Mouse (Mus musculus) B cell, adult 2 months (primary cell): Measurements from ENCODE around the gene Tuba1b.
"Not testable (repeated sequence)": the region's sequence is repeated elsewhere in the genome, so short reads cannot be mapped to it uniquely, and the experiment has no call there.

Experiments used
- DNase-seq, 2 experiments: peaks; one replicate each; pipeline ENCODE4 v3.0.0; 2022

Tuba1b gene

DNA sequence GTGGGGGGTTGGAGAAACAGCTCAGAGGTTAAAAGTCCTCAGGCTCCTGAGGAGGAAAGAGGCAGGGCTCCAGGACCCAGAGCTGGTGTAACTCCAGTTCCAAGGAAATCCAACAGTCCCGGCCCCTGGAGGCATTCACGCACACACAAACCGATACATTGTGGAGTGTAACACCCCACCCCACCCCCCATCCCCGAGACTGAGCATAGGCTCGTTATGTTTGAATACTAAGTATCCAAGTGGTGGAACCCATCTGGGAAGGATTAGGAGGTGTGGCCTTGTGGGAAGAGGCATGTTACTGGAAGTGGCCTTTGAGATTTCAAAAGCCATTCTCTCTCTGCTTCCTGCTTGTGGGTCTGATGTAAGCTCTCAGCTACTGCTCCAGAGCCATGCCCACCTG is 12.9 kb downstream of the Tuba1b start:
- DNase-seq: no peak

DNA sequence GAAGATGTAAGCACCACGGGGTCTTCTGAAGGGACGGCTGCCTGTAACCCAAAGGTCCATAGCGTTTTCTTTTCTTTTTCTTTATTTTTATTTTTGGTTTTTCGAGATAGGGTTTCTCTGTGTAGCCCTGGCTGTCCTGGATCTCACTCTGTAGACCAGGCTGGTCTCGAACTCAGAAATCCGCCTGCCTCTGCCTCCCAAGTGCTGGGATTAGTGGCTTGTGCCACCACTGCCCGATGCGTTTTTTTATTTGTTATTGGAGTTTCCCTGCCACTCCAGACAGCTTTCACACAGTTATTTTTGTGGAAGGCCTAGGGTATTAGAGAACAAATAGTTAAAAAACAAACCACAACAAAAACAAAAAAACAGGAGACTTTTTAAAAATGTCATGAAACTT is 15.9 kb downstream of the Tuba1b start:
- not testable (repeated sequence) for DNase-seq

DNA sequence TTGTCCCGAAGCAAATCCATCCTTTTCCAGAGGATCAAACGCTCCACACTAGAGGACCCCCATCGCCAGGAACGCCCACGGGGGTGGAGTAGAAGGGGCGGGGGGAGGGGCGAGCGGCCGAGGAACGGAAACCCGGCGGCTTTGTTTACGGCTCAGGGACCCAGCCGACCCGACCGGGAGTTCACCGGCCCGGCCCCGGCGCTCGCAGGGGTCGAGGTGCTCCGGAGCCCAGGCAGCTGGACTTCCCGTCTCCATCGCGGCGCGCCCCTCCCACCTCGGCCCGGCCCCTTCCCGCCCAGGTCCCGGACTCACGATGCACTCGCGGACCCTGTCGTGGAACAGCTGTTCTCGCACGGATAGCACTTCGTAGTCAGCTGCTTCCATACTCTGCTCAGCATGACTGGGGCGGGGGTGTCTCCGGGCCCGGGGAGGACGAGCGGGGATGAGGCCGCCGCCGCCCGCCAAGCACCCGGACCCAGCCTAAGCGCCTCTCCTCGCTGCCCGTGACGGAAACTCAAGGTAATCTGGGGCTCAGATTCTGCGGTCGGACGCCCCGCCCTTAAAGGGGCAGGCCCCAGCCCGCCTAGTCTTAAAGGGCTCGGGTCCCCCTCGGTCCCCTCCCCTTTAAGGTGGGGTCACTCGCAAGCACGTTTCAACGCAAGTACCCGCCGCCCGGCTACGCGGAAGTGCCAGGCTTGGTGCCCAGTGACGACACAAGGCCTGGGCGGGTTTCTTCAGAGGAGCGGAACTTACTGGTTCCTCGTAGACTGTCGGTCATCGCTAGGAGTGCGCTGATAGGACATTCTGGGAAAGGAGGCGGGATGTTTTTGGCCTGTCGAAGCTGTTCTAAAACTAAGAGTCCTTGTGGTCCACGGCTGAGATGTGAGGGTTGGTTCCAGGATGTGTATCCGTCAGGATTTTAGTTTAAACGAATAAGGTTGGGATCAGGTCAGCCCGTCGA is 16.5 kb downstream of the Tuba1b start, which contains the start of gene Lmbr1l:
Gene Lmbr1l, minus strand, starts transcription at position 694 of the 961 bp plus-strand sequence.
- DNase-seq: peak; percentile 97 to 98

DNA sequence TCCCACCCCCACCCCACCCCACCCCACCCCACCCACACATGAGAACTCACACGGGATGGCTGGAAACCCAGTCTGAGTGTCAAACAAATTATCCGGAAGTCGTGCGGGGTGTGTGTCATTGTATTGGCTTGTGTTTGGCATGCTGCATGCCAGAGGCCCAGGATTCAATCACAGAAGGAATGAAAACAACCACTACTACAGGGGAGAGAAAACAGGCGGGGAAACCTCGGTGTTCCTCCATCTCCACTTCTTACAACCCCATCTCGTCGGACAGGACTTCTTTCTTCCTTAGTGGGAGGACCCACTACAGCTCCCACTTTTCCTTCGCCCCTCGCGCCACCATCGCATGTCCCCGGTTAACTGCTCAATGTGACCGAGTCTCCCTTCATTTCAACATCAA is 17.3 kb downstream of the Tuba1b start:
- DNase-seq: no peak

DNA sequence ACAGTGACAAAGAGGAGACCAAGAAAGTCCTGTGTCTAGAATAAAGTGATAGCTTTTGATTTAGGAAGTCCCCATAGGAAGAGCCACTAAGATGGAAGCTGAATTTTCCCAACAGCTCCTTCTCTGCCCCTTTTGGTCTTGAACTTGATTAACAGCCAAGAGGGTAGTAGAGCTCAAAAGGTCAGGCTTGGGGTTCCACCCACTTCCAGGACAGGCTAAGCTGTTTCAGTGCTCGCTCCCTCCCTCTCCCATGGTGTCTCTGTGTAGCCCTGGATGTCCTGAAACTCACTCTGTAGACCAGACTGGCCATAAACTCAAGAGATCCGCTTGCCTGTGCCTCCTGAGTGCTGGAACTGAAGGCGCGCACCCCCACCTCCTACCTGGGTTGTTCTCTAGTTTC is 18.3 kb downstream of the Tuba1b start:
- no peak for DNase-seq

DNA sequence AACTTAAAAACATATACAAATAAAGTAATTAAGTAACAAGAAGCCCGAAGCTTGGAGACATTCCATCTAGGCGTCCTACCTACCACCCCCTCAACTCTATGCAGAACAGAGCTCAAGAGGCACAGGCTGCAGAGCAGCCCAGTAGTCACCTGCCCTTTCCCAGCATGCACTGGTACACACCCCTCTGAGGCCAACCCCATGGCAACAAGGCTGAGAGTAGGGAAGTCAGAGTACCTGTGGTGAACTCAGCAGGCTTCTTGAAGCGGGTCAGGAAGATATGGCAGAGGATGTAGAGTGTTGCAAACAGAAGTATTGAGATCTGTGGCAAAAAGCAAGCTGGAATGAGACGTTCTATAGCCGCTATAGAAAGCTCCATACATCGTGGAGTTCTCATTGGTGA is 19.5 kb downstream of the Tuba1b start:
- no peak for DNase-seq

DNA sequence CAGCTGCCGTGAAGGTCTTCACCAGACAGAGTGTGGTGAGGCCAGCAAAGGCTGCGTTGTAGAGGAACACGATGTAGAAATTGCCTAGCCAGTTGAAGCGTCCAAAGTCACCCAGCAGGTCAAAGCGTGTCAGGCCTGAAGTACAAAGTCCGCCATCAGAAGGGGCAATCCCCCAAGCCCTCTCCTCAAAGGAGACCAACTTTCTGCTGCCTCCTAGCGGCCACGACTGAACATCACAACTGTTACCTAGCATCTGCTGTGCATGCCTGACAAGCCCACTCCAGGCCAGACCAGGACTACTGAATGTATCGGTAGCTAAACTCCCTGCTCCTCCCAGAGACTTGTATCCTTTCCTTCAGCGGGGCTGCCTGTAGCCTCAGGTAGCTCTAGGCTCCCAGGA is 29.7 kb downstream of the Tuba1b start:
- peak; percentile 56 to 59 for DNase-seq

DNA sequence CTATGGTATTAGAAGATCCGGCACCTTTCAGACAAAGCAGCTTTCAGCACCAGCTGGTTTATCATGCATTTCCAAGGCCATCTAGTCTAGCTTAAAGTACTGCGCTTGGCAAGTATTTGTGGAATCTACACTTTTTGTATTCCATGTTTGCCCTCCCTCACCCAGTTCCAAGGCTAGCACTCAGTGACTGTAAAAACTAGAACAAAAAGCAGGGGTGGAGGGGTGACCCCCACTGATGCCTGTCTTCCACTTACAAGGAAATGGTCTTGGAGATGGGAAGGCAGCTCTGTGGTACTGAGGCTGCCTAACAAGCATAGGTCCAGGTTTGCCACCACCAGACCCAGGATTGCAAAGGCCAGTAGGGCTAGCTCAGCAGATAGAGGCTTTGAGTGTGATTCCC is 31.8 kb downstream of the Tuba1b start:
- DNase-seq: no peak

DNA sequence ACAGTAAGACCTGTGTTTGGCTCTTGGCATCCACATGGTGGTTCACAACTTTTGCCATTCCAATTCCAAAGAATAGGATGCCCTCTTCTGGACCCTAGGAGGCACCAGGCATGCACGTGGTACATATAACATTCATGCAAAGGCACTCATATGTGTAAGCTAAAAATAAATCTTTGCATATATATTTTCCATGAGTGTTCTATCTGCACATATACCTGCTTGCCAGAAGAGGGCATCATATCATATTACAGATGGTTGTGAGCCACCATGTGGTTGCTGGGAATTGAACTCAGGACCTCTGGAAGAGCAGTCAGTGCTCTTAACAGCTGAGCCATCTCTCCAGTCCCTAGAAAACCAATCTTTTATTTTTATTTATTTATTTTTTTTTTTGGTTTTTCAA is 32.8 kb downstream of the Tuba1b start:
- no peak for DNase-seq

DNA sequence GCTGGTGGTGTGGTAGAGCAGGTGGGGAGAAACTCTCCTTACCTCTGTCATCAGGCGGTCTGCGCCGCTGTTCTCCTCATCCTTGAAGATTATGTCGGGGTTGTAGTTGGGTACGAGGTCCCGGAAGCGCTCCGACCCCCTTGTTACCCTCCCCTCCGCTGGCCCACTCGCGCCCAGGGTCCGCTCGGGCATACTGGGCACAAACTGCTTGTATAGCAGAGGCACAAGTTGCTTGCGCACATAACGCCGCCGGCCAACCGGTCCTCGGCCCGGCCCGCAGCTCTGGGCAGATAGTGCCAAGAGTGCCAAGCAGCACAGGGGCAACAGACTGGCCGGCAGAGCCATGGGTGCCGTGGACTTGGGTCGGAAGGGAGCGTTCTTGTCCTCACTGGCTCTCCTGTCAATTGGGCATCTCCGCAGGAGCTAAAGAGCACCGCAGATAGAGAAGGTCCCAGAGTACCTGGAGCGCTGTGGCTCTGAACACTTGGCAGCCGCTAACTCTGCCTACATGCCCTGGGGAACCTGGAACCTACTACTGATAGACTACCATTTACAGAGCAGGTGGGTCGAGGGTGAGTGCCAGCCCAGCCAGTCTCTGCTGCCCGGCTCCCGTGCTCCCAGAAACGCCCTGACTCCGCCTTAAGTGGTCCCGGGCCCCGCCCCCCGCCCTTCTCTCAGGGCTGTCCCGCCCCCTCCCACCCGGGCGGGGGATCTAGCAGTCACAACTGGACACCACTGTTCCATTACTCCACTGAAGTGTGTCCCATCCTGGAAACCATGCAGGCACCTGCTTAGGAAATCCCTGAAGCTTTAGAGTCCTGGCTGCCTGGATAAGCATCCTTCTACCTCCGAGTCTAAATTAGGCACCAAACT is 36.2 kb downstream of the Tuba1b start, which contains the start of gene Dhh:
Gene Dhh, minus strand, starts transcription at position 613 of the 873 bp plus-strand sequence.
- peak; percentile 9 to 29 for DNase-seq

DNA sequence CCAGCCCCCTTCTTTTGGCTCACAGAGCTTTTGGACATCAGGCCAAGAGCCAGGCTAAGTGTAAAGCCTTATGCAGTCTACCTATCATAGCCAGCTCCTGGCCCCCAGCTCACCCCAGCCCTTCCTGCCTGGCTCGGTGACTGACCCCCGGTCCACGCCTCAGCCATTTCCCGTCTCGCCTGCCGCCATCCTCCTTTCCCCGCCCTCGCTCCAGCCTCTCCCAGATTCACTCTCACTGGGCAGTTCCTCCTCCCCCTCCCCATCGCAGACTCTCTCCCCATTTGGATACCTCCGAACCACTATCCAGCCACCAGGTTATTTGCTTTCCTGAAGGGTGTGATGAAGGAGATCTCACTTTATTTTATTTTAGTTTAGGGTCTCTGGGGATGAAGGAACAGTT is 36.9 kb downstream of the Tuba1b start:
- no peak for DNase-seq

DNA sequence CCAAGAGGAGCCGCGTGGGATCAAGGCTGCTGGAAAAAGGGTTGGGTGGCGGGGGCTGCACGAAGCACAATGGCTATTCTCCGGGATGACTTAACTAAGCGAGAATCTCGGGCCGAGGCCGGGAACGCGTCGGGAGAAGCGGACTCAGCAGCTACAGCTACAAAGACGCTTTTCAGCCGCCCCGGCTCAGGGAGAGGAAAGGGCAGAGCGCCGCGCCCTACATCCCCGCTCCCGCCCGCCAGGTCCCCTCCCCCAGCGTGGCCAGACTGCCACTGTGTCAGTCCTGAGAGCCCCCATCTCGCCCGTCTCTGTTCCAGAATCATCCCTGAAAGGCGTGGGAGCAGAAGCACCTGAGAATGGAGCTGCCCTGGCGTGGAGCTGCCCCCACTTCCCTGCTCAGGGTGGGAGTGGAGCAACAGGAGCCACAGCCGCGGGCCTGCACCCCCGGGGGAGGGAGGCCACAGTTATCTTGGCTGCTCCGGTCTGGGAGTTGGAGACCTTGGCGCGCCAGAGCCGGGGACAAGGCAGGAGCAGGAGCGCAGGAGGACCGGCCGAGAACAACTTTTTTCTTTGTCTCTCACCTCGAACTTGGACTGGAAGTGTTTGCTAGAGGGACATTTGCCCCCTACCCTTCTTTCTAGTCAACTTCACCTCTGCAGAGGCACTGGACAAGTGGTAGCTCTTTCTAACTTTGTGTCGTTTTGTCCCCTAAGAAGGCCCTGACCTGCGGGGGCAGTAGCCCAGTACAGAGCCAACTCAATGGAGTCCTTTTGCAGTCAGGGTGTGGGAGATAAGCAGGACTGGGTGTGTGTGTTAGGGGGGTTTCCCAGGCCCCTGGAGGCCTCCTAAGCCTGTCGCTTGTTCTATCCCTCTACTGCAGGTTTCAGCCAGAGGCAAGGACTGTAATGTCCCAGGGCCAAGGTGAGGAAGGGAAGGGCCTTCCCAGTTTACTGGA is 38.5 kb downstream of the Tuba1b start:
- peak; percentile 10 to 20 for DNase-seq

DNA sequence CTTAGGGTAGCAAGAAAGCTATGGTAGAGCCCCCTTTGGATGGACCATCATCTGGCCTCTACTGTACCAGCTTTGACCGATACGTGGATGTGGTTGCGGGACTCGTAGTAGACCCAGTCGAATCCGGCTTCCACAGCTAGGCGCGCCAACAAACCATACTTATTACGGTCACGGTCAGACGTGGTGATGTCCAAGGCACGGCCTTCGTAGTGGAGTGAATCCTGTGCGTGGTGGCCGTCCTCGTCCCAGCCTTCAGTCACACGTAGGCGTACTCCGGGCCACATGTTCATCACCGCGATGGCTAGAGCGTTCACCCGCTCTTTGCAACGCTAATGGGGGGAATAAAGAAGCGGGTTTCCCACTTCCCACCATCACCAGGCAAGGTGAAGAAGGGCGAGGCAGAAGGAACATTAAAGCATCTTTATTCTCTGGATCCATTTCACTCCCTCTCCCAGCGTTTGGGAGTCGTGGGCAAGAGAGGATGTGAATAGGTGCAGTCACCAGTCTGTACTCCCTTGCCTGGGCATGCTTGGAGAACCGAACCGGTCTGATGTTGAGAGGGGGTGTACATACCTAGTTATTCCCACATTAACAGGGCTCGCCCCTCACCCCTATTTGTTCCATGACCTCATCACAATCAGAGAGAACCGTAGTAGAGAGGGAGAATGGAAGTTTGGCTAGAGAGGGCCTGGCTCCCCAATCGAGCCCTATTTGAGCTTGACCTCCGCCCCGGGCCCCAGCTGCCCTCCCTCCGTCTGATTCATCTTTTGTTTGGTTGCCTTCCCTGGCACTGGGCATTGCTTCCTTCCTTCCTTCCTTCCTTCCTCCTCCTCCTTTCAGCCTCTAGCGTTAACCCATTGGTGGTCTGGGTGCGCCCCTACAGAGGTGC is 39.4 kb downstream of the Tuba1b start:
- peak; percentile 21 to 31 for DNase-seq

DNA sequence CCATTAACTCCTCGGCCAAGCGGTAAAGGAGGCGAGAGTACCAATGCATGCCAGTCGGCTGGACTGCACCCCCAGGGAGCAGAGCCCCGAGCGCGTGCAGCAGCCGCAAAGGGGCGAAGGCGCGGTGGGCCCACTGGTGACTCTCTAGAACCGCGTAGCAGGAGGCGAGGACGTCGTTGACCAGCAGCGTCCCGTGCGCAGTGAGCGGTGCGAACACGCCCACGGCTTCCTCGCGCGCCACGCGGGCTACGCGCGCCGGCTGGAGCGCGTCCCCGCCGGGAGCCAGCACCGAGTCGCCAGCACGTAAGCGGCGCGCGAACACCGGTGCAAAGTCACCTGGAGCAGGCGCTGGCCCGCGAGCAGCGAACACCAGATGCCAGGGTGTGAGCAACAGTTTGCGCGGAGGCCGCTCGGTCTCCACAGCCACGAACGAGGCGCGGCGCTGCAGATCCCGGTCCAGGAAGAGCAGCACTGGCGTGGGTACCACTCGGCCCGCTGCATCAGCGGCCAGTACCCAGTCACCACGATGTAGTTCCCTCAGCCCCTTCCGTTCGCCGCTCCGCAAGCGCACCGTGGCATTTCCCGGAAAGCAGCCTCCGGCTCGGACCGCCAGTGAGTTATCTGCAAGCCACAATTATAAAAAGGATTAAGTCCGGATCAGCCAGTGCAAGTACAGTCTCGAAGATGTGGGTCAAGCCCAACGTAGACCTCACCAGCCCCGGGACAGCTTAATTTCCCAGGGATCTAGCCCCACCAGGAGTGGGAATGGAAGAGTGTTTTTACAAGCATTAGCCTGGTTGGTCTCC is 40.2 kb downstream of the Tuba1b start, which contains the start of gene Rhebl1:
Gene Rhebl1, minus strand, starts transcription at position 601 of the 806 bp plus-strand sequence.
- DNase-seq: peak; percentile 38 to 46

DNA sequence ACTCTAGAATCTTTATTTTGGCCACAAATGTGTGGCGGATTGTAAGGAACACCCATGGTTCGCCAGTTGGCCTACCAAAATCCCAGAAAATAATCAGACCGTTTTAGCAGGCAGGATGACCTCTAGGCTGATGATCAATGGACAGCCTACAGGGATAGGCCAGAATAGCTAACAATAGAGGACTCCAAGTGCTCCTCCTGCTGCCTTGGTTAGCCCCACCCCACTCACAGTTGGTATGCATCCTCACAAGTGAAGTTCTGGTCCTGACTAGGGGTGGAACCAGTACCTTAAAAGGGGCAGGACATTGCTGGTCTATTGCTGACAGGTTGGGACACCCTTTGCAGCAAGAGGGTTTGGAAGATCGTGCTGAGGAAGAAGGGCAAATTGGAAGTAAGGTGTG is 41.3 kb downstream of the Tuba1b start:
- DNase-seq: no peak

DNA sequence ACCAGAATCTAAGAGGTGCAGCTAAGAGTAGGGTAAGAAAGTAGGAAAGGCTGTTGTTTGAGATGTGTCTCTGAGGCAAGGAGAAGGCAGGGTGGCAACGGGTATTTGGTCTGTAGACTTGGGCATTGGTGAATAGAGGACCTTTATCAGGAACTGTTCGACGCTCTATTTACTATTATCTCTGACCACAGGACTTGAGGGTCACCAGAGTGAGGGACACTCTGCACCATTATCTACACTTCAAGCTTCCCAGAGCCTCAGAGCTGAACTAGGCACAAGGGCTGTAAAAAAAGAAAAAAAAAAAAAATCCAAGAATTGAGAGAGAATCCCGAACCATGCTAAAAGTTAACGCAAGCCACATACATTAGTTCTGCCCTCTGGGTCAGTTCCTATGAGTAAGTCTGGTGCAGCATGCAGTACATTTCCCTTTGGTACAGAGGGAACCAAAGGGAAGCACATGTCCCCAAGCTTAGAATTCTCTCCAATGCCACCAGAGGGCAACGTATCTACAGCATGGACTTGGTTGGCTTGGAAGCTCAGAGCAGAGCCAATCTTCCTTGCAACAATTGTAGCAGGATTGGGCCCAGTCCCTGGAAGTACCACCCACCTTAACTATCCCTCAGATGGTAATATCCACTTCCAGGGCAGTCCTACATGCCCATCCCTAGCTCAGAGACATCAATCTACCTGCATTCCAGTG is 42.3 kb downstream of the Tuba1b start:
- DNase-seq: peak; percentile 50 to 59

DNA sequence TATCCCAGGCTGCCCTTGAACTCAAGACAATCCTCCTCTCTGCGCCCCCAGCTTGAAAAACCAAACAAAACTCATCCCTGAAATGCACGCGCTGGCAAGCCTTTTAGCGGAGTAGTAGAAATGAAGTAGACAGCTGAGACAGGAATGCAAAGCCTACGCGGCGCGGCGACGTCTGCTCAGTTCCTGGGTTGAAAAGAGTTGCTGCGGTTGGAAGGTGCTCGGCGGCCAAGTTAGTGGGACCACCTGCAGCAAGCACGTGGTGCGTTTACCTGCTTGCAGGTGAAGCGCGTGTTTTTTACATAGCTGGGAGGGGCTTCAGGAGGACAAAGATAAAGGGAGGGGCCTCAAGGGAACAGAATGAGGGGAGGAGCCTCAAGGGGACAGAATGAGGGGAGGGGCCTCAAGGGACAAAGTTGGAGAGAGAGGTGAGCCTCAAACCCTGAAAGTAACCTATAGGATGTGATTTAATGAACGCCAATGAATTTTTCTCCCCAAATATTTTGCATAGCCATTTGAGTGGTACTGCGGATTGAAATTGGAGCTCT is 43.1 kb downstream of the Tuba1b start:
- no peak for DNase-seq

DNA sequence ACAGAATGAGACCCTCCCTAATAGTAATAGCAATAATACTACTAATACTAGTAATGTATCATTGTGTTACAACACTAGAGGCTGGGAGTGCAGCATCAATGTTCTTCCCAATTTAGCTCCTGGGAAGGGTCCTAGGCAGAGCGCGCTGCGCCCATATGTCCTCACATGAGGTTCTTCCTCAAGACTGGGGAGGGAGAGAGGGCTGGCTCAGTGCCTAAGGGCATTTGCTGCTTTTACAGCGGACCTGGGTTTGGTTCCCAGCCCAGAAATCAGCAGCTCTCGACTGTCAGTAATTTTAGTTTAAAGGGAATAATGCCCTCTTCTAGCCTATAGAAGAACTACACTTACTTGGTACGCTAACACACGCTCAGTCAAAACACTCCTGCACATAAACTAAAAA is 46.8 kb downstream of the Tuba1b start:
- no peak for DNase-seq

DNA sequence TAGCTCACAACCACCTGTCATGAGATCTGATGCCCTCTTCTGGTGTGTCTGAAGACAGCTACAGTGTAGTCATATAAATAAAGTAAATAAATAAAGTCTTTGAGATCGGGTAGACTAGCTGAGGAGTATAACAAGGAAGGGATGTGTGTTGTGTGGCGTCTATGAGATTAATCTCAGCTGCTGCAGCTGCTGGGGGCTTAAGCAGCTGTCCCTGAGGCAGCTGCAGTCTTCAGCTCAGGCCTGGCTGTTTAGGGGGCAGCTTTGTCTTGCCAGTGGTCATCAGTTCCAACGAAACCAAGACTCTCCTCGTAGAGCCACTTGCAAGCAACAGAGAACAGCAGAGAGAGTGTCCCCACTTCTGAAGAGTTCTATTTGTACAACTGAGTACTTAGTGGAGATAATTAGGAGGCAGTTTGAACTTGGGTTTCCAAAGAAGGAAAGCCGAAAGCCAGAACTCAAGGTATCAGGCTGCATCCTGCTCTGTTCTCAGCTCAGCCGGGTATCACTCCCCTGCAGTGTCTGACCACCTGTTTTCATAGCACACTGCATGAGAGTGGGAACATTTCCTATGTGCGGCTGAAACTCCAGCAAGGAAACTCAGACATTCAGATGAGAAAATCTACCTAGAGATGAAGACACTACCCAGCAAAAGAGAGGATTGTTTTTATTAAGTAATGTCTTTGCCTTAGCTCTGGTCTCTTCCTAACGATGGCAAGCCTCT is 47.5 kb downstream of the Tuba1b start:
- DNase-seq: no peak
